ENCODE assay signal across 9 mouse cellular contexts in the genomic region with DNA sequence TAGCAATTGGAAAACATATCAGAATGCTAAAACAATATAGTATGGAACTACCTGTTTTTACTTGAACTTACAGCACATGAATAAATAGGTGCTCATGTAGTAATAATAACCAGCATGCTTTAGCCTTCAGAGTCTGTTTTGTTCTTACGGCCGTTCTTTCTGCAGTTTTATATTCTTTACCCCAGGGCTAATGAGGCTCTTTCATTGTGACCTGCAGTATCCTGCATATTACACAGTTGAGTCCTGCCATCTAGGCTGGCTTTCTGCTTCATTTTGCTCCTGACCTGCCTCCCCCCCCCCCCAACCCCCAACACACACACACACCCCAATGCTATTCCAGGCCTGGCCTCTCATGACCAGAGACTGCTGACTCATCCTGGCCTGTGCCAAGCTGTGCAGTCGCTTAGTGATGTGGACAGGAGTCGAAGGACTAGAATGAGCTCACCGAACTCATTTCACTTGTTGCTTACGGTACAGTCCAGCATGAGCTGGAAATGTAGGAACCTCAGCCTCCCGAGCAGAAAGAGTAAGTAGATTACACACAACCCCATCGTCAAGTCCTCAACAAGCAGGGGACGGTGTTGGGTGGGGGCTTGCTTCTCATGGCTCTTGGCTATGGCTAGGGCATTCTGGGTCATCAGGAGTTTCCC.
DNase-seq lines count a peak whose midpoint lies in the region; ATAC-seq and TF ChIP-seq lines count a peak whose summit lies in the region.
"Had no signal": no experiment of that assay in that cellular context is flagged by ENCODE, and none has a peak within 500 bp of the region (broad histone marks: within the 10 kb centered on the region; RNA-seq: fewer than 3 reads in every experiment).

No protein-coding gene starts in this region.

- TF ChIP-seq CTCF in lung, adult 2 months (IDR thresholded peaks at IDR 0.05; ENCODE audit: insufficient read depth, low read length), result no peak

- no peak overlapping the region for H3K4me3 ChIP-seq in intestine, embryonic 15.5 days (replicated peaks)
- peak overlapping the region; percentile 55 for H3K4me3 ChIP-seq in lung, adult 2 months (replicated peaks; ENCODE audit: extremely low read depth, low read depth, low read length)
- no peak overlapping the region; the same call in 1 of the 2 replicates for H3K4me3 ChIP-seq in stomach, embryonic 16.5 days (replicated peaks; ENCODE audit: low read length)
- H3K4me3 ChIP-seq: limb, embryonic 12.5 days had no signal

- H3K9me3 ChIP-seq in intestine, embryonic 15.5 days, result no peaks in the 10 kb centered on the region
- no peaks in the 10 kb centered on the region for H3K9me3 ChIP-seq in stomach, embryonic 16.5 days (replicated peaks; ENCODE audit: control insufficient read depth, low read length)
- H3K9me3 ChIP-seq: limb, embryonic 12.5 days had no signal

- H3K27me3 ChIP-seq in intestine, embryonic 15.5 days (replicated peaks), result no peaks in the 10 kb centered on the region
- H3K27me3 ChIP-seq in stomach, embryonic 16.5 days (ENCODE audit: control insufficient read depth, insufficient read depth, low read length), result no peaks in the 10 kb centered on the region
- H3K27me3 ChIP-seq: limb, embryonic 12.5 days had no signal

- no peaks in the 10 kb centered on the region for H3K36me3 ChIP-seq in intestine, embryonic 15.5 days
- H3K36me3 ChIP-seq in stomach, embryonic 16.5 days (ENCODE audit: control insufficient read depth, insufficient read depth, low read length), result no peaks in the 10 kb centered on the region
- H3K36me3 ChIP-seq: limb, embryonic 12.5 days had no signal

- TF ChIP-seq POLR2A in lung, adult 2 months (IDR thresholded peaks at IDR 0.05; ENCODE audit: borderline replicate concordance, extremely low read depth, low read depth, low read length), result no peak

- WGBS in intestine, embryonic 15.5 days, result 61% methylated on average over 9 of the region's 9 CpGs
- WGBS in lung, adult 2 months, result 26% methylated on average over 9 of the region's 9 CpGs
- 54% methylated on average over 9 of the region's 9 CpGs for WGBS in stomach, embryonic 16.5 days

- H3K4me1 ChIP-seq in intestine, embryonic 15.5 days (replicated peaks), result 0 out of 2 replicates have a peak, but pooled peaks cover 6% of the 10 kb centered on the region
- peaks cover 16% of the 10 kb centered on the region for H3K4me1 ChIP-seq in lung, adult 2 months (ENCODE audit: control insufficient read depth, insufficient read depth, low read length)
- peaks cover 14% of the 10 kb centered on the region for H3K4me1 ChIP-seq in stomach, embryonic 16.5 days (ENCODE audit: control insufficient read depth, insufficient read depth, low read length)

- peak; percentile 65 for DNase-seq in layer of hippocampus, adult 9-11 months
- DNase-seq in layer of hippocampus, adult 18-20 months (ENCODE audit: low spot score in 2 of 2), result no peak
- DNase-seq in adrenal gland, postnatal 36 days, result peak; percentile 93 to 94
- peak; percentile 92 for DNase-seq in gastrocnemius, postnatal 25 days
- DNase-seq in lung, adult 2 months, result peak; percentile 60
- no peak for DNase-seq in layer of hippocampus, adult 8-10 months (ENCODE audit: low spot score in 2 of 2)

- H3K4me2 ChIP-seq in intestine, embryonic 15.5 days (replicated peaks), result 0 out of 2 replicates have a peak overlapping the region, but pooled peaks have one; percentile 17
- peak overlapping the region; percentile 40 for H3K4me2 ChIP-seq in stomach, embryonic 16.5 days (ENCODE audit: low read depth, low read length)
- H3K4me2 ChIP-seq: limb, embryonic 12.5 days had no signal

- H3K27ac ChIP-seq in intestine, embryonic 15.5 days, result 0 out of 2 replicates have a peak overlapping the region, but pooled peaks have one; percentile 36
- peak overlapping the region; percentile 88 for H3K27ac ChIP-seq in stomach, embryonic 16.5 days (ENCODE audit: low read length)

- H3K9ac ChIP-seq in intestine, embryonic 15.5 days, result no peak overlapping the region
- H3K9ac ChIP-seq in stomach, embryonic 16.5 days (ENCODE audit: low read length), result peak overlapping the region; percentile 26; the same call in 1 of the 2 replicates
- H3K9ac ChIP-seq: limb, embryonic 12.5 days had no signal

- peak; percentile 76 for ATAC-seq in intestine, embryonic 15.5 days
- peak; percentile 81 for ATAC-seq in stomach, embryonic 16.5 days (ENCODE audit: insufficient read depth, low FRiP score)

Comparison
In these comparisons a context has a peak if more than half of its experiments do, and no peak if none do; other contexts are left out.
1. DNase-seq: peak in layer of hippocampus, adult 9-11 months (single experiment), adrenal gland, postnatal 36 days (2 of 2), gastrocnemius, postnatal 25 days (single experiment) and lung, adult 2 months (single experiment); none in layer of hippocampus, adult 18-20 months (0 of 2) and layer of hippocampus, adult 8-10 months (0 of 2).